ENCODE assay signal across 8 mouse cellular contexts in genomic region chr8:106169017-106169933, GRCm38 (mm10). TPM values are rescaled to one million over a fixed set of nuclear protein-coding genes. Genes with fewer than 3 reads are reported as not detected.
DNase-seq lines count a peak whose midpoint lies in the region; ATAC-seq and TF ChIP-seq lines count a peak whose summit lies in the region.

No protein-coding gene starts in this region.

- H3K27ac ChIP-seq in thymus, adult 2 months (ENCODE audit: control insufficient read depth, insufficient read depth, low read length) = peak overlapping the region; percentile 4; the same call in 1 of the 2 replicates
- peak overlapping the region; percentile 79 for H3K27ac ChIP-seq in kidney, embryonic 16.5 days (ENCODE audit: low read length)
- peak overlapping the region; percentile 84 for H3K27ac ChIP-seq in lung, embryonic 15.5 days
- H3K27ac ChIP-seq in neural tube, embryonic 15.5 days (replicated peaks) = peak overlapping the region; percentile 97

- no peak for TF ChIP-seq CTCF in thymus, adult 2 months (IDR thresholded peaks at IDR 0.05; ENCODE audit: borderline replicate concordance, control insufficient read depth, extremely low read depth, insufficient read depth, low read length, poor library complexity)

- TF ChIP-seq POLR2A in thymus, adult 2 months (IDR thresholded peaks at IDR 0.05; ENCODE audit: control insufficient read depth, extremely low read depth, insufficient read depth, low read length, poor library complexity) = no peak

- ATAC-seq in common myeloid progenitor, adult 5-6 weeks (replicated peaks; ENCODE audit: low read depth, poor library complexity, severe bottlenecking) = peak; percentile 45
- peak; percentile 38 for ATAC-seq in granulocyte monocyte progenitor cell, adult 5-6 weeks (replicated peaks; ENCODE audit: poor library complexity, severe bottlenecking)
- peak; percentile 66 for ATAC-seq in kidney, embryonic 16.5 days (ENCODE audit: low FRiP score, low TSS enrichment)
- peak; percentile 67 for ATAC-seq in lung, embryonic 15.5 days (ENCODE audit: borderline replicate concordance, extremely low read depth, low FRiP score, low TSS enrichment)
- peak; percentile 88 for ATAC-seq in neural tube, embryonic 15.5 days (ENCODE audit: low FRiP score)

- 2% methylated on average over 54 of the region's 54 CpGs for WGBS in thymus, adult 2 months
- WGBS in kidney, embryonic 16.5 days = under 1% methylated on average over 49 of the region's 54 CpGs
- under 1% methylated on average over 54 of the region's 54 CpGs for WGBS in lung, embryonic 15.5 days
- WGBS in neural tube, embryonic 15.5 days = 1% methylated on average over 54 of the region's 54 CpGs

- peak overlapping the region; percentile 76 for H3K4me3 ChIP-seq in thymus, adult 2 months (ENCODE audit: control insufficient read depth, insufficient read depth, low read length)
- H3K4me3 ChIP-seq in kidney, embryonic 16.5 days (ENCODE audit: low read length) = peak overlapping the region; percentile 91
- H3K4me3 ChIP-seq in lung, embryonic 15.5 days = peak overlapping the region; percentile 97
- peak overlapping the region; percentile 86 for H3K4me3 ChIP-seq in neural tube, embryonic 15.5 days (replicated peaks)

- H3K9ac ChIP-seq in kidney, embryonic 16.5 days (replicated peaks; ENCODE audit: low read length) = peak overlapping the region; percentile 87
- H3K9ac ChIP-seq in lung, embryonic 15.5 days = peak overlapping the region; percentile 70
- H3K9ac ChIP-seq in neural tube, embryonic 15.5 days (replicated peaks) = peak overlapping the region; percentile 91

- peak overlapping the region; percentile 95 for H3K4me2 ChIP-seq in kidney, embryonic 16.5 days (replicated peaks; ENCODE audit: low read depth, low read length)
- peak overlapping the region; percentile 85 for H3K4me2 ChIP-seq in lung, embryonic 15.5 days
- H3K4me2 ChIP-seq in neural tube, embryonic 15.5 days = peak overlapping the region; percentile 88

- no peaks in the 10 kb centered on the region for H3K9me3 ChIP-seq in kidney, embryonic 16.5 days (ENCODE audit: low read length)
- H3K9me3 ChIP-seq in lung, embryonic 15.5 days = no peaks in the 10 kb centered on the region
- H3K9me3 ChIP-seq in neural tube, embryonic 15.5 days (replicated peaks) = no peaks in the 10 kb centered on the region

- peaks cover 9% of the 10 kb centered on the region for H3K4me1 ChIP-seq in thymus, adult 2 months (replicated peaks; ENCODE audit: control insufficient read depth, insufficient read depth, low read length)
- H3K4me1 ChIP-seq in kidney, embryonic 16.5 days (ENCODE audit: insufficient read depth, low read length) = peaks cover 15% of the 10 kb centered on the region
- peaks cover 9% of the 10 kb centered on the region for H3K4me1 ChIP-seq in lung, embryonic 15.5 days
- peaks cover 17% of the 10 kb centered on the region for H3K4me1 ChIP-seq in neural tube, embryonic 15.5 days

- H3K27me3 ChIP-seq in thymus, adult 2 months (ENCODE audit: control insufficient read depth, insufficient read depth, low read length) = no peaks in the 10 kb centered on the region
- H3K27me3 ChIP-seq in kidney, embryonic 16.5 days (ENCODE audit: insufficient read depth, low read length) = no peaks in the 10 kb centered on the region
- H3K27me3 ChIP-seq in lung, embryonic 15.5 days = no peaks in the 10 kb centered on the region
- no peaks in the 10 kb centered on the region for H3K27me3 ChIP-seq in neural tube, embryonic 15.5 days (replicated peaks)

- DNase-seq in thymus, adult 2 months = peak; percentile 48
- no peak for DNase-seq in thymus, postnatal 25 days
- DNase-seq in thymus, postnatal 4 days = peak; percentile 65

- H3K36me3 ChIP-seq in thymus, adult 2 months (ENCODE audit: control insufficient read depth, insufficient read depth, low read length) = no peaks in the 10 kb centered on the region
- 0 out of 2 replicates have a peak, but pooled peaks cover under 1% of the 10 kb centered on the region for H3K36me3 ChIP-seq in kidney, embryonic 16.5 days (ENCODE audit: insufficient read depth, low read length)
- 0 out of 2 replicates have a peak, but pooled peaks cover 3% of the 10 kb centered on the region for H3K36me3 ChIP-seq in lung, embryonic 15.5 days
- H3K36me3 ChIP-seq in neural tube, embryonic 15.5 days = peaks cover 3% of the 10 kb centered on the region; the same call in 1 of the 2 replicates

RNA-seq across cellular contexts. Expression of gene Slc7a6, which starts 0.6 kb away (rescaled TPM):
- polyA plus RNA-seq in thymus, adult 2 months (2012; rRNA removed) = 96.3 and 103 TPM in 2 replicates
- total RNA-seq in common myeloid progenitor, adult 5-6 weeks (2017) = 24.0 and 28.2 TPM in 2 replicates
- 29.6 and 30.3 TPM in 2 replicates for total RNA-seq in granulocyte monocyte progenitor cell, adult 5-6 weeks (2014; fragmentation: Nextera tagmentation)
- total RNA-seq in granulocyte monocyte progenitor cell, adult 5-6 weeks (2017) = 21.9 and 31.5 TPM in 2 replicates
- 49.9 and 52.4 TPM in 2 replicates for polyA plus RNA-seq in kidney, embryonic 16.5 days (2015; fragmentation: Nextera tagmentation; extraction: Ambion mirVana)
- polyA plus RNA-seq in lung, embryonic 15.5 days (2015; fragmentation: Nextera tagmentation; extraction: Ambion mirVana) = 50.8 and 57.6 TPM in 2 replicates
- polyA plus RNA-seq in neural tube, embryonic 15.5 days (2015; fragmentation: Nextera tagmentation; extraction: Ambion mirVana) = 55.6 and 61.5 TPM in 2 replicates

RNA-seq across cellular contexts. Expression of gene Pla2g15, which starts 19.1 kb away (rescaled TPM):
- polyA plus RNA-seq in thymus, adult 2 months (2012; rRNA removed) = 17.4 and 18.2 TPM in 2 replicates
- total RNA-seq in common myeloid progenitor, adult 5-6 weeks (2017) = 11.2 and 13.3 TPM in 2 replicates
- total RNA-seq in granulocyte monocyte progenitor cell, adult 5-6 weeks (2014; fragmentation: Nextera tagmentation) = 22.9 and 35.4 TPM in 2 replicates
- total RNA-seq in granulocyte monocyte progenitor cell, adult 5-6 weeks (2017) = 12.9 and 17.9 TPM in 2 replicates
- polyA plus RNA-seq in kidney, embryonic 16.5 days (2015; fragmentation: Nextera tagmentation; extraction: Ambion mirVana) = 14.9 and 15.6 TPM in 2 replicates
- polyA plus RNA-seq in lung, embryonic 15.5 days (2015; fragmentation: Nextera tagmentation; extraction: Ambion mirVana) = 12.7 and 13.7 TPM in 2 replicates
- 19.1 and 21.6 TPM in 2 replicates for polyA plus RNA-seq in neural tube, embryonic 15.5 days (2015; fragmentation: Nextera tagmentation; extraction: Ambion mirVana)

RNA-seq across cellular contexts. Expression of gene Esrp2, which starts 32.5 kb away (rescaled TPM):
- 24.5 and 29.9 TPM in 2 replicates for polyA plus RNA-seq in thymus, adult 2 months (2012; rRNA removed)
- total RNA-seq in common myeloid progenitor, adult 5-6 weeks (2017) = not detected in 2 replicates
- not detected in 2 replicates for total RNA-seq in granulocyte monocyte progenitor cell, adult 5-6 weeks (2014; fragmentation: Nextera tagmentation)
- not detected in 2 replicates for total RNA-seq in granulocyte monocyte progenitor cell, adult 5-6 weeks (2017)
- polyA plus RNA-seq in kidney, embryonic 16.5 days (2015; fragmentation: Nextera tagmentation; extraction: Ambion mirVana) = 24.3 and 28.5 TPM in 2 replicates
- polyA plus RNA-seq in lung, embryonic 15.5 days (2015; fragmentation: Nextera tagmentation; extraction: Ambion mirVana) = 43.6 and 44.1 TPM in 2 replicates
- polyA plus RNA-seq in neural tube, embryonic 15.5 days (2015; fragmentation: Nextera tagmentation; extraction: Ambion mirVana) = 0.17 and 4.5 TPM in 2 replicates

RNA-seq across cellular contexts. Expression of gene Slc7a6os, which starts 41.5 kb away (rescaled TPM):
- polyA plus RNA-seq in thymus, adult 2 months (2012; rRNA removed) = 44.9 and 45.5 TPM in 2 replicates
- 36.8 and 50.1 TPM in 2 replicates for total RNA-seq in common myeloid progenitor, adult 5-6 weeks (2017)
- total RNA-seq in granulocyte monocyte progenitor cell, adult 5-6 weeks (2014; fragmentation: Nextera tagmentation) = 35.9 and 45.8 TPM in 2 replicates
- total RNA-seq in granulocyte monocyte progenitor cell, adult 5-6 weeks (2017) = 36.2 and 37.2 TPM in 2 replicates
- 32.2 and 32.4 TPM in 2 replicates for polyA plus RNA-seq in kidney, embryonic 16.5 days (2015; fragmentation: Nextera tagmentation; extraction: Ambion mirVana)
- polyA plus RNA-seq in lung, embryonic 15.5 days (2015; fragmentation: Nextera tagmentation; extraction: Ambion mirVana) = 33.4 and 36.0 TPM in 2 replicates
- polyA plus RNA-seq in neural tube, embryonic 15.5 days (2015; fragmentation: Nextera tagmentation; extraction: Ambion mirVana) = 36.2 and 36.8 TPM in 2 replicates

RNA-seq across cellular contexts. Expression of gene Prmt7, which starts 41.5 kb away (rescaled TPM):
- polyA plus RNA-seq in thymus, adult 2 months (2012; rRNA removed) = 34.0 and 36.7 TPM in 2 replicates
- total RNA-seq in common myeloid progenitor, adult 5-6 weeks (2017) = 44.0 and 51.4 TPM in 2 replicates
- total RNA-seq in granulocyte monocyte progenitor cell, adult 5-6 weeks (2014; fragmentation: Nextera tagmentation) = 22.9 and 31.2 TPM in 2 replicates
- total RNA-seq in granulocyte monocyte progenitor cell, adult 5-6 weeks (2017) = 46.4 and 66.3 TPM in 2 replicates
- polyA plus RNA-seq in kidney, embryonic 16.5 days (2015; fragmentation: Nextera tagmentation; extraction: Ambion mirVana) = 54.8 and 55.3 TPM in 2 replicates
- 46.3 and 46.5 TPM in 2 replicates for polyA plus RNA-seq in lung, embryonic 15.5 days (2015; fragmentation: Nextera tagmentation; extraction: Ambion mirVana)
- 65.5 and 66.5 TPM in 2 replicates for polyA plus RNA-seq in neural tube, embryonic 15.5 days (2015; fragmentation: Nextera tagmentation; extraction: Ambion mirVana)

Comparison
In these comparisons a context has a peak if more than half of its experiments do, and no peak if none do; other contexts are left out.
1. H3K27ac ChIP-seq: peak in every context shown above with its lines; median percentile 97 in neural tube, embryonic 15.5 days; 84 in lung, embryonic 15.5 days; 79 in kidney, embryonic 16.5 days; 4 in thymus, adult 2 months.
2. ATAC-seq: peak in every context shown above with its lines; median percentile 88 in neural tube, embryonic 15.5 days; 67 in lung, embryonic 15.5 days; 66 in kidney, embryonic 16.5 days; 45 in common myeloid progenitor, adult 5-6 weeks; 38 in granulocyte monocyte progenitor cell, adult 5-6 weeks.